Mouse (Mus musculus): ENCODE measurements around the gene Hexim1.

DNA sequence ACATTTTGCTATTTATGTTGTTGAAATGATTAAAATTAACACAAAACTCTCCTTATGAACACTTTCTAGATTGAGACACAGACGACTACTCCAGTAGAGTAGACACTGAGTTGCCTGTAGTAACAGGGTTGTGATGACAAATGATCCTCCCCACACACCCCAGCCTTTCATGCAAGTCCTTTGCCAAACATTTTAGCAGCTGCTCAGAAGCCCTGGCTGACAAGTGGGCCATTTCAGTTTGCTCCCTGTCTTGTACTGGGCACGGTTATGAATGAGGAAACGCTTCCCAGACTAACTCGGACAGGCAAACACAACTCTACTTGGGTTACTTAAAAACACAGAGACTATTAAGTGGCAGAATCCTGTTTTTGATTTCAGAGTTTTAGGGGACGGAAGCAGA lies 4.3 kb downstream of the Hexim1 start:
- TF ChIP-seq CHD2 (IDR thresholded peaks at IDR 0.05; ENCODE audit: low read depth, low read length) (no peak), HCFC1 (IDR thresholded peaks at IDR 0.05; ENCODE audit: borderline replicate concordance, insufficient read depth, low read length) (no peak), ZNF384 (IDR thresholded peaks at IDR 0.05; ENCODE audit: low read depth, low read length) (no peak)
